Mouse (Mus musculus): ENCODE measurements around the gene Fastkd1.
A peak's percentile ranks its signal among the peaks of the same experiment; 100 is the strongest.
"Not testable (repeated sequence)": the region's sequence is repeated elsewhere in the genome, so short reads cannot be mapped to it uniquely, and the experiment has no call there.

Fastkd1 gene

GRCm38 (mm10) chr2:69669853-69670252 lies 43.5 kb downstream of the Fastkd1 start, which contains the start of gene Klhl41:
Gene Klhl41 (plus strand): TSS chr2:69670120.
- DNase-seq (ENCODE audit: low spot score), result no peak

- DNase-seq (ENCODE audit: low spot score), result no peak
These were observed 44.9 kb downstream of the Fastkd1 start for GRCm38 (mm10) chr2:69668414-69668813.

DNA sequence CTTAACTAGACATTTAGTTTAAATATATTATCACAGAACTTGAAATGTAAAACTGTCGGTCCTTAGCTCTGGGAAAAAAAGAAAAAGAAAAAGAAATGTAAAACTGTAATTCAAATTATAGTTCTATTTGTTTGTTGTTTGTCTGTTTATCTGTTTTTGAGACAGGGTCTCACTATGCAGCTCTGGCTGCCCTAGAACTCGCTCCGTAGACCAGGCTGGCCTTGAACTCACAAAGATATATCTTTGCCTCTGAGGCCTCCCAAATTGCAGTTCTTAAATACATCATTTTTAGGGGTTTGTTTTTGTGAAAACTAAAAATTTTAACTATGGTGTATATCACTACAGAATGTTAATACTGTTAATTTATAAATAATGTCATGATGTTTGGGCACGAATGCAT lies 45.7 kb downstream of the Fastkd1 start:
- DNase-seq (ENCODE audit: low spot score), result no peak

DNA sequence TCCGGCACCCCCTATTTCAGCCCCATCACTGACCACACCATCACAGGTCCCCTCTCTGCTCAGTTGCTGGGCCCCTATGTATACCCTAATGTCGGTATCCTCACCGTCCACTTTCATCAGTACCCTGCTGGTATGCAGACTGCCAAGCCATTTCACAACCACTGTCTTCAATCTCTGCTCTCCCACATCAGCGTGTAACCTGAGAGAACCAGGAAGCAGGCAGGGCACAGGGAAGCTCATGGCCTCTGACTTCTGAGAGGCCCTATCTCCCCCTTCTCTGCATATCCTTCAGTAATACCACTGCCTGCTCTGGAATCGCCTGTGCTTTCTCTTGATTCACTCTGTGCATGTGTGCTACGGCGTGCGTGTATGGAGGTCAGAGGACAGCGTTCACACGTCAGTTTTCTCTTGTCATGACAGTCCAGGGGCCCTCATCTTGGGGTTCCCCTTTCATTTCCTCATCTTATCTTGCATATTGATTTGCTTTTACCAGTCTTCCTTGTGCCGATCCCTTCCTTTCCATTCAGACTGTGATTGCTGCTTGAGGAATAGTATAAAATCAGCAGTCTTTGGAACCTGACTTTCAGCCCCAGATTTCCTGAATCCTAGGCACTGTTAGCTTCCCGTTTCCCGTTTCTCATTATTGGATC lies 49.4 kb downstream of the Fastkd1 start:
- DNase-seq (ENCODE audit: low spot score), result no peak

DNA sequence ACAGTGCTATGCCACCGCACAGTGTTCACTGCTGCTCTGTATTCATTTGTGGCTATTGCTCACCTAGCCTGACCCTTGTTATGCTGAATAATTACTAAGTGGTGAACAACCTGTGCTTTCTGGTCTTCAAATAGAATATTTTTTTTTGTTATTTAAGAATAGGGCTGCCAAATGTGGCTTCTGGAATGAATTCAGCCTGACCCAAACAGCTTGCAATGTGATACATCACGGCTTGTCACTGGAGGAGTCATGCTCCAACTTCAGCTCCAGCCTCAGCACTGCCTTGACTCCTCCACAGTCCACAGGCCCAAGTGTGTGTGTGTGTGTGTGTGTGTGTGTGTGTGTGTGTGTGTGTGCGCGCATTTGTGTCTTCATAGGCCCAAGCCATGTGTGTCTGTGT lies 54.0 kb downstream of the Fastkd1 start:
- DNase-seq (ENCODE audit: low spot score), result no peak

DNA sequence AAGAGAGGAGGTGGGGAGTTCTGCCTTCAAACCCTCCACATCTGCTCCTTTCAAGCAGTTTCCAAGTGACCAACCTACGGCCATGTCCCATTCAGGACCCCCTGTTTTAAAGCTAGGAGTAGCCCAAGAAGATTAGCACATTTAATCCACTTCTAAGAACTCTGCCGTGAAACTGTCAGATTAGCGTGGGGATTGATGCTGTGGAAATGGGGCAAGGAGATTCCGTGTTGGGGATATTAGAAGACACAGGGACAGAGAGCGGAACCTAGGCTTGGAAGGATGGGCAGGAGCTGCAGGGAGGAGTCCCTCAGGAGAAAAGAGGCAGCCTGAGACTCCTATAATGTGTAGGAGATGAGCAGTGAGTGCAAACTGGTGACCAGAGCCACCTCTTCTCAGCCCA lies 63.6 kb downstream of the Fastkd1 start:
- DNase-seq (ENCODE audit: low spot score), result no peak

GRCm38 (mm10) chr2:69646726-69647490 lies 66.4 kb downstream of the Fastkd1 start, which contains the start of gene Bbs5:
Gene Bbs5 (plus strand): TSS chr2:69647171.
- DNase-seq (ENCODE audit: low spot score), result peak; percentile 92

GRCm38 (mm10) chr2:69644968-69645617 lies 68.2 kb downstream of the Fastkd1 start:
- DNase-seq (ENCODE audit: low spot score), result no peak

GRCm38 (mm10) chr2:69640100-69640499 lies 73.2 kb downstream of the Fastkd1 start:
- DNase-seq (ENCODE audit: low spot score), result no peak

DNA sequence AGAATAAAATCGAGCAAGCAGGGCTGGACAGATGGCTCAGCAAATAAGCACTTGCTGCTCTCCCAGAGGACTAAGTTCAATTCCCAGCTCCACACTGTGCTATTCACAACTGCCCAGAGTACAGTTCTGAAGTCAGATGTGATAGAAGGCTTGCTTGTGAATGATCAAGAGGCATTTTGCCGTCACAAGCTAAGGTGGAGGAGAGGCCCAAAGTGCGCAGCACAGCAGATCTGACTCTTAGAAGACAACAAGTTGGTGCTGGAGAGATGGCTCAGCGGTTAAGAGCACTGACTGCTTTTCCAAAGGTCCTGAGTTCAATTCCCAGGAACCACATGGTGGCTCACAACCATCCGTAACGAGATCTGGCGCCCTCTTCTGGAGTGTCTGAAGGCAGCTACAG lies 75.3 kb downstream of the Fastkd1 start:
- not testable (repeated sequence) for DNase-seq (ENCODE audit: low spot score)
